Mouse (Mus musculus) heart, adult 2 months (tissue): ENCODE data around the gene Pdxp.

Experiments used
- CTCF ChIP-seq: fragments of 200-600 bp; IDR thresholded peaks from 2 replicates; pipeline ENCODE4 v1.8.1; 2022; ENCODE audit warnings: antibody characterized with exemption, mild to moderate bottlenecking, moderate library complexity
- POLR2A ChIP-seq: fragments of 200-500 bp; IDR thresholded peaks from 2 replicates; pipeline ENCODE4 v1.6.1; 2011; ENCODE audit warnings: mild to moderate bottlenecking, low read depth, low read length, control low read depth; ENCODE audit not compliant: insufficient read depth

DNA sequence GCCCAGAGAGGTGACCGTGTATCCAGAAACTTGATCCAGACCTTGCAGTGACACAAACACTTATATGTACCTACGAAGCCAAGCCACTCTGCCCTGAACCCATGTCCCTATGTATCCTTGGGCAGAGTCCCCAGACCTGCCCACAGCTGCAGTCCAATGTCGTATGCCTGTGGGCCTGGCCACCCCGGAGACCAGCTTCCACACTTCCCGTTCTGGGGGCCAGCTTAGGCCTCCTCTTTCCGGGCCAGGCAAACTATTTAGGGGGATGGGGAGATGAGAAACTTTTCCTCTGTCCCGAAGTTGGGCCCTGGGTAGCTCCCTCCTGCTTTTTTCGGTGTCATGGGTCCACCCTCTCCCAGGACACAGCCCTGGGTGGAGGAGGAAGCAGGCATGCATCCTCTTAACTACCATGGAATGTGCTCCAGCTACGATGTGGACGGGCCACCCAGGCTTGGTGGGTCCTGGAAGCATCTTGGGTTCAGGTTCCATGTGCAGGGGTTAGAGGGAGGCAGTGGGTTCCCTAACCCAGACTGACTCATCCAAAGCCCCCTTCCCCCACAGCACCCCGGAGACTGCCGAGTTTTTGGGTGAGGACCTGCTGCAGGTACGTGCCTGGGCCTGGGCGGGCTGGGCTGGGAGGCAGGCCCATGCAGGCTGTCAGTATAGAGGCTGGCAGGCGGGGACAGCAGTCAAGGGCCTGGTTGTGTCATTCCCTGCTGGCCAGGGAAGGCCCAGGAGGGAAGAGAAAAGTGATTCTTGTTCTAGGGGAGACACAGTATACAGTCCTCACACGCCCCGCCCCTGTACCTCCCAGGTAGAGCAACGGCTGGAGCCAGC, 12.9 kb upstream of the Pdxp start:
- TF ChIP-seq CTCF, result no peak
- TF ChIP-seq POLR2A, result 0 out of 2 replicates have a peak, but pooled peaks have one; percentile 14
